Mouse (Mus musculus) erythroblast, embryonic 14.5 days (primary cell): ENCODE measurements around the gene Galc. TPM values are rescaled to one million over a fixed set of nuclear protein-coding genes. Genes with fewer than 3 reads are reported as not detected.

Experiments
- H3K27me3 ChIP-seq: 2 replicates; pipeline ENCODE4 v1.6.1; 2012; ENCODE audit warnings: inconsistent platforms; ENCODE audit not compliant: control insufficient read depth
- H3K36me3 ChIP-seq: 2 replicates; pipeline ENCODE4 v1.6.1; 2012; ENCODE audit warnings: mild to moderate bottlenecking, inconsistent platforms; ENCODE audit not compliant: control insufficient read depth
- H3K4me1 ChIP-seq: 2 replicates; pipeline ENCODE4 v1.6.1; 2012; ENCODE audit warnings: inconsistent platforms; ENCODE audit not compliant: control insufficient read depth
- H3K4me3 ChIP-seq: replicated peaks from 2 replicates; pipeline ENCODE3; 2012; ENCODE audit warnings: moderate library complexity, mild to moderate bottlenecking, inconsistent platforms
- H3K9me3 ChIP-seq: 2 replicates; pipeline ENCODE4 v1.6.1; 2012; ENCODE audit warnings: low read length, inconsistent platforms, mixed read lengths; ENCODE audit not compliant: control insufficient read depth
- GATA1 ChIP-seq: IDR thresholded peaks from 2 replicates; pipeline ENCODE4 v1.6.1; 2012; ENCODE audit warnings: low read length, inconsistent platforms, mixed read lengths
- TAL1 ChIP-seq: IDR thresholded peaks from 3 replicates; pipeline ENCODE4 v1.6.1; 2012; ENCODE audit warnings: low read length, inconsistent platforms, mixed read lengths
- polyA plus RNA-seq: library from polyadenylated mRNA; stranded (reverse); fragments of >175 nt; gene quantifications from 2 replicates; pipeline ENCODE4 v1.2.3, GENCODE M21; 2012

The Galc gene
- polyA plus RNA-seq, 1 experiment: not detected

GRCm38 (mm10) chr12:98176632-98177031 is 82.6 kb downstream of the Galc start:
- Histone ChIP-seq H3K4me3 (no peak overlapping the region), H3K36me3 (no peaks in the 10 kb centered on the region), H3K4me1 (no peaks in the 10 kb centered on the region), H3K27me3 (no peaks in the 10 kb centered on the region), H3K9me3 (peaks cover 9% of the 10 kb centered on the region)
- TF ChIP-seq GATA1 (no peak), TAL1 (no peak)

- Histone ChIP-seq H3K27me3 (no peaks in the 10 kb centered on the region), H3K9me3 (0 out of 2 replicates have a peak, but pooled peaks cover 2% of the 10 kb centered on the region), H3K4me1 (no peaks in the 10 kb centered on the region)
These were observed 97.4 kb downstream of the Galc start for GRCm38 (mm10) chr12:98161901-98162300.

GRCm38 (mm10) chr12:98160867-98161266 is 98.4 kb downstream of the Galc start:
- H3K27me3 ChIP-seq: no peaks in the 10 kb centered on the region
- H3K4me3 ChIP-seq: no peak overlapping the region
- no peaks in the 10 kb centered on the region for H3K4me1 ChIP-seq
- no peaks in the 10 kb centered on the region for H3K36me3 ChIP-seq
- TF ChIP-seq GATA1: no peak
- TF ChIP-seq TAL1: no peak
- H3K9me3 ChIP-seq: 0 out of 2 replicates have a peak, but pooled peaks cover under 1% of the 10 kb centered on the region

More at GRCm38 (mm10) chr12:98161901-98162300, 97.4 kb downstream of the Galc start:
- Histone ChIP-seq H3K4me3 (no peak overlapping the region), H3K36me3 (no peaks in the 10 kb centered on the region)
- TF ChIP-seq TAL1: no peak
- TF ChIP-seq GATA1: no peak

Other genes with a start within 250 kb of the Galc start
- not detected in 2 replicates for gene Gpr65, start 9.2 kb upstream of the Galc start, polyA plus RNA-seq